8 mouse cellular contexts compared by ENCODE assay signal in the genomic region with DNA sequence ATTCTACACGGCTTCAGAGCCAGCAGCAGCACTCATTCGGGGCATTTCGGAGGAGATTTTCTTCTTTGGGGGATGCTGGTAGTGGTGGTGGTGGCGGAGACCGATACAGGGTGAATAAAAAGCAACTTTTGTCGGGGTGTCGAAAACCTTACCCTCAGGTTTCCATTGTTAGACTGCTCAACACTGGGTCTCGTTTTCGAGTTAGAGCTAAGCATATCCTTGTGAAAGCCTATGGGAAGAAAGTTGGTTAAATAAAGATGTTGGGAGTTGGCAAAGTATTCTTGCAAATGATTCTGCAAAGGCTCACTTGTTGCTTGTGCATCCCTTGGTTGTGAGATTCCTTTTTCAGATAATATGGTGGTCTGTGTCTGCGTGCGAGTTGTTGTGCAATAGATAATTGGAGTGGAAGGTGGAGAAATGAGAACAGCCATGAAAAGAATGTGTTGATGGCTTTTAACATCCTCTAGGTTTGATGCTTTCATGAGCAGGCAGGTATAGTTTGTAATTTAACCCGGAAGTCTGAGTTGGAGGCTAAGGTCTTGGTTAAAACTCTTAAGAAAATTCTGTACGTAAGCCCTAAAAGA. TPM values are rescaled to one million over a fixed set of nuclear protein-coding genes. Genes with fewer than 3 reads are reported as not detected.
A peak's percentile ranks its signal among the peaks of the same experiment; 100 is the strongest.
DNase-seq lines count a peak whose midpoint lies in the region; ATAC-seq and TF ChIP-seq lines count a peak whose summit lies in the region.

No protein-coding gene starts in this region.

- peak overlapping the region; percentile 58; the same call in 1 of the 2 replicates for H3K9ac ChIP-seq in hindbrain, embryonic 14.5 days
- no peak overlapping the region for H3K9ac ChIP-seq in midbrain, embryonic 15.5 days

- no peak for TF ChIP-seq POLR2A in kidney, adult 2 months (IDR thresholded peaks at IDR 0.05; ENCODE audit: low read depth, low read length)

- WGBS in kidney, adult 2 months, result 24% methylated on average over 13 of the region's 13 CpGs
- WGBS in hindbrain, embryonic 14.5 days, result 4% methylated on average over 13 of the region's 13 CpGs
- 3% methylated on average over 13 of the region's 13 CpGs for WGBS in midbrain, embryonic 15.5 days

- TF ChIP-seq CTCF in kidney, adult 2 months (conservative IDR thresholded peaks at IDR 0.05; ENCODE audit: insufficient read depth, insufficient read length, low read depth, low read length), result no peak

- H3K36me3 ChIP-seq in kidney, adult 2 months (ENCODE audit: control insufficient read depth, insufficient read depth, low read length), result no peaks in the 10 kb centered on the region
- no peaks in the 10 kb centered on the region for H3K36me3 ChIP-seq in hindbrain, embryonic 14.5 days (replicated peaks; ENCODE audit: control insufficient read depth, insufficient read depth)
- H3K36me3 ChIP-seq in midbrain, embryonic 15.5 days (replicated peaks), result no peaks in the 10 kb centered on the region

- H3K27me3 ChIP-seq in kidney, adult 2 months (replicated peaks; ENCODE audit: control insufficient read depth, insufficient read depth, low read length), result no peaks in the 10 kb centered on the region
- H3K27me3 ChIP-seq in hindbrain, embryonic 14.5 days (ENCODE audit: control insufficient read depth, insufficient read depth, low read length), result peaks cover 79% of the 10 kb centered on the region
- peaks cover 54% of the 10 kb centered on the region for H3K27me3 ChIP-seq in midbrain, embryonic 15.5 days (replicated peaks)

- no peak for ATAC-seq in hindbrain, embryonic 14.5 days (ENCODE audit: low FRiP score)
- ATAC-seq in midbrain, embryonic 15.5 days (replicated peaks), result no peak
- no peak for ATAC-seq in activated CD4-positive, CD25-positive, alpha-beta regulatory T cell, adult 4 months

- peak overlapping the region; percentile 89 for H3K27ac ChIP-seq in kidney, adult 2 months (ENCODE audit: insufficient read depth, low read depth, low read length)
- H3K27ac ChIP-seq in hindbrain, embryonic 14.5 days, result no peak overlapping the region
- H3K27ac ChIP-seq in midbrain, embryonic 15.5 days, result no peak overlapping the region

- no peaks in the 10 kb centered on the region for H3K9me3 ChIP-seq in hindbrain, embryonic 14.5 days (ENCODE audit: control insufficient read depth, low read length)
- H3K9me3 ChIP-seq in midbrain, embryonic 15.5 days, result no peaks in the 10 kb centered on the region

- peaks cover 27% of the 10 kb centered on the region for H3K4me1 ChIP-seq in kidney, adult 2 months (ENCODE audit: control insufficient read depth, insufficient read depth, low read length)
- H3K4me1 ChIP-seq in hindbrain, embryonic 14.5 days (replicated peaks; ENCODE audit: control insufficient read depth, insufficient read depth, low read length), result peaks cover 26% of the 10 kb centered on the region
- peaks cover 33% of the 10 kb centered on the region for H3K4me1 ChIP-seq in midbrain, embryonic 15.5 days

- DNase-seq in kidney, adult 2 months, result no peak
- no peak for DNase-seq in kidney, adult 9 months
- DNase-seq in NIH3T3 (ENCODE audit: low read depth), result peak; percentile 11
- no peak for DNase-seq in hindbrain, embryonic 14.5 days (ENCODE audit: low spot score)
- no peak for DNase-seq in spleen, adult 12 weeks (ENCODE audit: low spot score)
- no peak for DNase-seq in T-cell, adult 2 months (ENCODE audit: low spot score)

- peak overlapping the region; percentile 90 for H3K4me3 ChIP-seq in kidney, adult 2 months (ENCODE audit: insufficient read depth, low read depth, low read length)
- peak overlapping the region; percentile 60 for H3K4me3 ChIP-seq in hindbrain, embryonic 14.5 days (replicated peaks; ENCODE audit: low read length)
- peak overlapping the region; percentile 48 for H3K4me3 ChIP-seq in midbrain, embryonic 15.5 days

- peak overlapping the region; percentile 79 for H3K4me2 ChIP-seq in hindbrain, embryonic 14.5 days (replicated peaks)
- H3K4me2 ChIP-seq in midbrain, embryonic 15.5 days, result peak overlapping the region; percentile 99

RNA-seq across cellular contexts. Expression of gene Rreb1, which starts 49.9 kb away (rescaled TPM):
- 16.7 and 18.3 TPM in 2 replicates for polyA plus RNA-seq in kidney, adult 2 months (2012; rRNA removed)
- 5.1 and 5.8 TPM in 2 replicates for polyA plus RNA-seq in hindbrain, embryonic 14.5 days (2014; fragmentation: Nextera tagmentation; extraction: Ambion mirVana)
- 3.6 and 3.9 TPM in 2 replicates for polyA plus RNA-seq in midbrain, embryonic 15.5 days (2015; fragmentation: Nextera tagmentation; extraction: Ambion mirVana)
- 1 to 10 TPM; 3.0 to 4.9 TPM for polyA plus RNA-seq in activated CD4-positive, CD25-positive, alpha-beta regulatory T cell, adult 4 months (2017; shearing (Covaris generic))
